Mouse (Mus musculus): Measurements from ENCODE around the gene C2. TPM values are rescaled to one million over a fixed set of nuclear protein-coding genes. Genes with fewer than 3 reads are reported as not detected.
A peak's percentile ranks its signal among the peaks of the same experiment; 100 is the strongest.
"Not testable (repeated sequence)": the region's sequence is repeated elsewhere in the genome, so short reads cannot be mapped to it uniquely, and the experiment has no call there.

The C2 gene
- polyA plus RNA-seq, 1 experiment from 2014 or later, result 7.6 TPM

- DNase-seq (ENCODE audit: low spot score), result peak; percentile 88
These were observed 13.9 kb upstream of the C2 start for GRCm38 (mm10) chr17:34911945-34912351.

DNA sequence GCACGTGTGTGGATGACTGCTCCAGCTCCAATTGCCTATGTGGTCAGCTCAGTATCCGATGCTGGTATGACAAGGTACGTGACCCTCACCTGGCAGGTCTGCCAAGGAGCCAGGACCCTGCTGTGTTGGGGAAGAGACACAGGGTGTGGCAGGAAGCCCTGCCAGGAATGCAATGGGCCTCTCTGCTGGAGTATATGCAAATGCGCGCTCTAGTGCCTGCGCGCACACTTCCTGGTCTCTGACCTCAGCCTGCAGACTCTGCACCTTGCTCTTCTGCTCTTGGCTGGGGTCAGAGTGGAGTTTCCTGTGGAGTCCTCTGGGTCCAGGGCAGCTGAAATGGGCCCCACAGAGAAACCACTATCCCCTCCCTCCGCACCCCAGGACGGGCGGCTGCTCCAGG, 12.9 kb upstream of the C2 start:
- no peak for DNase-seq (ENCODE audit: low spot score)

- no peak for DNase-seq (ENCODE audit: low spot score)
These were observed 4.8 kb upstream of the C2 start for GRCm38 (mm10) chr17:34902895-34903294.

- not testable (repeated sequence) for DNase-seq (ENCODE audit: low spot score)
These were observed 3.9 kb upstream of the C2 start for GRCm38 (mm10) chr17:34901948-34902347.

- not testable (repeated sequence) for DNase-seq (ENCODE audit: low spot score)
These were observed 2.8 kb upstream of the C2 start for GRCm38 (mm10) chr17:34900826-34901225.

DNA sequence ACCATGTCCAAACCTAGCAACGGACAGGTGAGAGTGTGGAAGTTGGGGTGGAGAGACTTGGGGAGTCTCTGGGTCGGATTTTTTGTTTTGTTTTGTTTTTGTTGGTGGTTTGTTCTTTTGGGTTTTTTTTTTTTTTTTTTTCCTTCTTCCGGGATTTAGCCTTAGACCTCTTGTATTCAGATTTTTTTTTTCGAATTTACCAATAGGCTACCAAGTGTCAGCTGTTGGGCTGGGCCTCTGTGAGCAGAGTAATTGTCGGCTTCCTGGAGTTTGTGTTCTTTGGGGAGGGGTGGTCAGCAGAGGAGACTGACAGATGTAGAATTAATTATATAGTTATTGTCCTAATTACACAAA, 1.8 kb upstream of the C2 start:
- no peak for DNase-seq (ENCODE audit: low spot score)

- peak; percentile 47 for DNase-seq (ENCODE audit: low spot score)
These were observed 1.2 kb upstream of the C2 start for GRCm38 (mm10) chr17:34899053-34899889.

GRCm38 (mm10) chr17:34898706-34899052, 614 bp upstream of the C2 start:
- DNase-seq (ENCODE audit: low spot score), result no peak

- DNase-seq (ENCODE audit: low spot score), result peak; percentile 4
These were observed 499 bp downstream of the C2 start for GRCm38 (mm10) chr17:34897373-34898159.

GRCm38 (mm10) chr17:34896366-34896765, 1.7 kb downstream of the C2 start:
- peak; percentile 52 for DNase-seq (ENCODE audit: low spot score)

DNA sequence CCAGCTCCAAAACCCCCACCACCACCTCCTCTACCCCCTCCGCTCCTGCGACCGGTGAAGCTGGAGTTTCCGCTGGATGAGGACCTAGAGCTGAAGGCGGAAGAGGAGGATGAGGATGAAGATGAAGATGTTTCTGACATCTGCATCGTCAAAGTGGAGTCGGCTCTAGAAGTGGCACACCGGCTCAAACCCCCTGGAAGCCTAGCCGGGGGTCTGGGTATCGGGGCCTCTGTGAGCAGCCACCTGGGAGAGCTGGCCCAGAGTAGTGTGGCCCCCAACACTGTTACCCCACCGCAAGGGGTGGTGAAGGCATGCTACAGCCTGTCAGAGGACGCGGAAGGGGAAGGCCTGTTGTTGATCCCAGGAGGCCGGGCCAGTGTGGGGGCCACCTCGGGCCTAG, 2.3 kb downstream of the C2 start:
- DNase-seq (ENCODE audit: low spot score), result peak; percentile 6

DNA sequence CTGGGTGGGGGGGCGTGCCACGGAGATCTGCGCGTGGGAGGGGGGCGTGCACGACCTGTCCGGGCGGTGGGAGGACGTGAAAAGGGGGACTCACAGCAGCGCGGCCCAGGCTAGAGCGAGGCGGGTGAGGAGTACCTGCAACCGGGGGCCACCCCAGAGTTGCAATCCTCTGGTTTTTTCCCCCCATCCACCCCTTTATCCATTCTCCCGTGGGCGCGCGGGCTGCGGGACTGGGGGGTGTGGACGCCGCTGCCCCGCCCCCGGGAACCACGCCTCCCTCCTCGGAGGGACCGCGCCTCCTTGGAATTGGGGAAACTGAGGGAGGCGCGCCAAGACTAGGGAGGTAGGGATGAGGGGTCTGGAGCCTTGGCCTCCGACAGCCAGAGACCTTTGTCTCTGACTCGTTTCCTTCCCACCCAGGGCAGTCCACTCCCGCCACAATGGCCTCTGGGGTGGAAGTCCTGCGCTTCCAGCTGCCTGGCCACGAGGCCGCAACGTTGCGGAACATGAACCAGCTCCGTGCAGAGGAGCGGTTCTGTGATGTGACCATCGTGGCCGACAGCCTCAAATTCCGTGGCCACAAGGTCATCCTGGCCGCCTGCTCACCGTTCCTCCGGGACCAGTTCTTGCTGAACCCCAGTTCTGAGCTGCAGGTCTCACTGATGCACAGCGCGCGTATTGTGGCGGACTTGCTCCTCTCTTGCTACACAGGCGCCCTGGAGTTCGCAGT, 3.1 kb downstream of the C2 start:
- DNase-seq (ENCODE audit: low spot score), result no peak

DNA sequence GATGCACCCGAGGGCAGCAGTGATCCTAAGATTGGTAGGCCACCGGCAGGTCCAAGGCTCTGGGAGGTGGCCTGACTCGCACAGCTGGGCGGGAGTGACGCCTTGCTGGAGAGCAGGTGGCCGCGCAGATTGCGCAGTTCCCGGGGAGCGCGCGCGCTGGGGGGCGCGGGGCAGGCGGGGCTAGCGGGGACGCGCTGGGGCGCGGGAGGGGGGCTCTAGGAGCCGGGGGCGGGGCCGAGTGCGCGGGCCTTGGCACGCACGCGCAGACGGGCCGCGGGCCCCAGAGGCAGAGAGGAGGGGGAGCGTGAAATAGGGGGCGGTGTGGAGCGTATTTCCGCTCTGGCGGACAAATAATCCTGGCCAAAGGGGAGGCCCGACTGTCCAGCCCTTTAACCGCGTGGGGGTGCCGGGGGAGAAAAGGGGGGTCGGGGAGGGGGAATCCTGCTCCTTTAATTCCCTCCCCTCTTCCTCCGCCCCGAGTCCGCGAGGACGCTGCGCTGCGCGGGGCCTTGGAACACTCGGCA, 3.9 kb downstream of the C2 start:
- peak; percentile 95 for DNase-seq (ENCODE audit: low spot score)

GRCm38 (mm10) chr17:34893072-34893824, 4.8 kb downstream of the C2 start:
- no peak for DNase-seq (ENCODE audit: low spot score)

DNA sequence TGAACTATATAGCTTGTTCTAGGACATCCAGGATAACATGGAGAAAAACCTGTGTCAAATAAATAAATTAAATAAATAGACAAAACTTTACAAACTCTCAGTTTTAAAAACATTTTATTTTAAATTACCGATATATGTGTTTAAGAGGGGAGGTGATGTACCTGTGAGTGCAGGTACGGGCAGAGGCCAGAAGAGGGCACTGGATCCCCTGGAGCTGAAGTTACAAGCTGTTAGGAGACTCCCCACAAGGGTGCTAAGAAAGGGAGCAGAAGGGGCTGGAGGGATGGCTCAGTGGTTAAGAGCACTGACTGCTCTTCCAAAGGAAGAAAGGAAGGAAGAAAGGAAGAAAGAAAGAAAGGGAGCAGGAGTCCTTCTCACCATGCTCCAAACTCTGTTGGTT, 6.7 kb downstream of the C2 start:
- DNase-seq (ENCODE audit: low spot score), result no peak

DNA sequence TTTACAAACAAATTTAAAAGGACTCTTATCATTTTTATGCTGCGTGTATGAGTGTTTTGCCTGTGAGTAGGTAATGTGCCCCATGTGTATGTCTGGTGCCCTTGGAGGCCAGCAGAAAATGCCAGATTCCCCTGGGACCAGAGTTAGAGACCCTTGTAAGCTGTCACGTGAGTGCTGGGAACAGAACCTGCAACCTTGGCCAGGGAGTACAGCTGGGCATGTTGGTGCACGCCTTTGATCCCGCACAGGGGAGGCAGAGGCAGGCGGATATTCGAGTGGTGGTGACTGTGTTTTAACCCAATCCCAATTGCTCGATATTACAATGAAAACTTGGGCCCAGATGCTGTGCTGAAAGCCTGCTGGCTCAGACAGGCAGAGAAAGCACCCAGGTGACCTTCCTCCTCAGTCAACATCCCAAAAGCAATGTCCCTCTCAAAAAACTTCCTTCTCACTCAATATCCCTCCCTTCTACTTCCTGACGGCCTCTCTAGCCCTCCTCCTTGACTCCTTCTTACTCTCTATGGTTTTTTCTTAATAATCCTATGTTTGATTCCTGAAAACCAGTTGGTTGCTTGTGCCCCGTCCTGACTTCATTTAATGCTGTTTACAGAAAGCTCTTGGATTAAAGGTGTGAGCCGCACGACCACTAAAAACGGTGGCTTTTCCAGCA, 7.9 kb downstream of the C2 start:
- no peak for DNase-seq (ENCODE audit: low spot score)

- DNase-seq (ENCODE audit: low spot score), result no peak
These were observed 10.1 kb downstream of the C2 start for GRCm38 (mm10) chr17:34887942-34888341.

DNA sequence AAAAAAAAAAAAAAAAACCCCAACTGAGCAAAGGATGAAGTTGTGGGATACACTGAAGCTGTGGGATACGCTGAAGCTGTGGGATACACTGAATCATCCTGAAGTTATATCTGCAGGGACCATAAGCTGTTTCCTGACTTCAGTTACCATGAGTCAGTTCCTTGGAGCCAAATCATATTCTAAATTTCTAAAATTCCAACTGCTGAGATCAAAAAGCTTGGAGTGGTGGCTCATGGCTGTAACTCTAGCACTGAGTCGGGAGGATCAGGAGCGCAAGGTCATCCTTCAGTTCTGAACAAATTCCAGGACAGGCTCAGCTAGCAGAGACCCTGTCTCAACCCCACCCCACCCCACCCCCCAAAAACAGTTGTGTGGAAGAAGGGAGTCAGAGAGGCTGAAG, 12.4 kb downstream of the C2 start:
- no peak for DNase-seq (ENCODE audit: low spot score)

DNA sequence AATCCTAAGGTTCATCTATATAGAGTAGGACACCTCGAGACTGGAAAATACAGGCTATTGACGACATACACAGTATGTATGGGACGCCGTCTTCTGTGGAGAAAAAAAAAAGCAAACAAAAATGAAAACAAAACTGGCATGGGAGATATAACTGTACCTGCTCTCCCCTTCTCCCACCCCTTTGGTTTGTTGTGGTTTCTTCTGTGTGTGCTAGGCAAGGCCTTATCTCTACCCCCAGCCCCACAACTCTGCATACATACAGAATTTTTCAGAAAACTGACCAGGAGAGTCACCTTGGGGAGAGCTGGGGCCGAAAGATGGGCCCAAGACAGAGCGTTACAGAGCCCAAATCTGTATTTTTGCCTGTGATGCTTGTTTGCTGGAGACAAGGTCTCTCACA, 13.4 kb downstream of the C2 start:
- DNase-seq (ENCODE audit: low spot score), result no peak

- no peak for DNase-seq (ENCODE audit: low spot score)
These were observed 14.7 kb downstream of the C2 start for GRCm38 (mm10) chr17:34883332-34883731.
